Mouse (Mus musculus): ENCODE data around the gene Fstl1. TPM values are rescaled to one million over a fixed set of nuclear protein-coding genes. Genes with fewer than 3 reads are reported as not detected.

Gene Fstl1
- polyA plus RNA-seq, 2 experiments = 9.9 to 15.4 TPM

DNA sequence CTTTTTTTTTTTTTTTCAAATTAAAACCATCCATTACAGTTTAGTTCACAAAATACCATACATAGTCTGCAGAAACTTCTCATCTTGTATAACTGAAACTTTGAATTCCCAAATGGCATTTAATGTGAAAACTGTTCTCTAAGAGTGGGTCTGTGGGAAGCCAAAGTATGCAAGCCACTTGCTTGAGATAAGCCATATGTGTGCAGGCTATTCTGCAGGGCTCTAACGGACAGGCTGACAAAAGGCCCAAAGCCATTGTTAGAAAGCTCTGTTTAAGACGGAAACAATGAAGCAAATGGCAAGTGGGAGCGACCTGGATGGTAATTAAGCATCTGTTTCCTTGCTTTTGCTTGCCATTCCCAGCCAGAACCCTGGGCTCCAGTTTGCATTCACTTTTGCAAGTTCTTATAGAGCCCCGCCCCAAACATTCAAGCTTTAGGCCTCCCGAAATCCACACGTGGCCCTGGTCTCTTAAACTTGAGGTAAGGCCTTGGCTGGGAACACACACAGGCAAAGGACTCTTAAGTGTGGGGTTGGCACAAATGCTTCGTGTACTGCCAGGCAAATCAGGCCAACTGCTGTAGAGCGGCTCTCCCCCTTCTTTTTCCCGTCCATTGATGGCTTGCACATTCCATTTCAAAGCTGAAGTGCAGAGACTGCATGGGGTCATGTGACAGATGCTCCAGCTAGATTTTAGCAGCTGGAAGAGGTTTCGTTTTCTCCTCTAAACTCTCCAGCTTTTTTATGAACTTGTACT lies 32.4 kb downstream of the Fstl1 start:
- Histone ChIP-seq H3K36me3 (replicated peaks; ENCODE audit: control insufficient read depth, insufficient read depth, low read depth) (no peaks in the 10 kb centered on the region), H3K9ac (replicated peaks) (no peak overlapping the region), H3K27me3 (ENCODE audit: control insufficient read depth, insufficient read depth, low read length) (no peaks in the 10 kb centered on the region), H3K4me3 (ENCODE audit: insufficient read depth in 1 of 2, low read depth in 2 of 2, low read length in 2 of 2) (no peak overlapping the region), H3K4me1 (replicated peaks; ENCODE audit: control insufficient read depth in 2 of 2, insufficient read depth in 2 of 2, low read length in 1 of 2) (peaks cover 0 to 7% of the 10 kb centered on the region in 2 experiments; a peak in 2 of 4 replicates), H3K9me3 (ENCODE audit: control insufficient read depth, low read length) (no peaks in the 10 kb centered on the region), H3K27ac (no peak overlapping the region), H3K4me2 (ENCODE audit: low read depth) (no peak overlapping the region)
- ATAC-seq (ENCODE audit: insufficient read depth) (no peak), DNase-seq (ENCODE audit: low read depth in 3 of 3, low spot score in 3 of 3) (no peak)
- TF ChIP-seq EP300 (IDR thresholded peaks at IDR 0.05; ENCODE audit: low read depth) (no peak), CTCF (IDR thresholded peaks at IDR 0.05; ENCODE audit: low read depth) (no peak)
- WGBS (ENCODE audit: insufficient replicate concordance) = 49% methylated on average over 10 of the region's 10 CpGs

DNA sequence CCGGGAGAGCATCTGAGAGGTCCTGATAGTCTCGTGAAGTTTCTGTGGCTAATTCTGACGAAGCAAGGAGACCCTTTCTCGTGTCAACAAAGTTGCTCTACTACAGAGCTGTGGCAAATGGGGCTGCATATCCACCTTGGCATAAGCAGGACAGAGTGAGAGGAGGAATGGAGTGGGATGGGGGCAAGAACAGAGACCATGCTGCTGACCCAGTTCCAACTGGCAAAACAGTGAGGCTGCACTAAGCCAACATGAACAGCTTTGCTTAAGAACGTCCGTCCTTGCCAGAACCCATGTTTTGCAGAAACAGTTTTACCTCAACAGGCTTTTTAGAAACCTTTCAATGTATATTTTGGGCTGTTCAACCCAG lies 32.9 kb downstream of the Fstl1 start:
- H3K27me3 ChIP-seq (ENCODE audit: control insufficient read depth, insufficient read depth, low read length) = no peaks in the 10 kb centered on the region
- H3K4me2 ChIP-seq (ENCODE audit: low read depth) = no peak overlapping the region
- 68% methylated on average over 6 of the region's 6 CpGs for WGBS (ENCODE audit: insufficient replicate concordance)
- ATAC-seq (ENCODE audit: insufficient read depth) (no peak), DNase-seq (ENCODE audit: low read depth in 3 of 3, low spot score in 3 of 3) (no peak)
- H3K4me1 ChIP-seq (replicated peaks; ENCODE audit: control insufficient read depth in 2 of 2, insufficient read depth in 2 of 2, low read length in 1 of 2) = peaks cover 0 to 10% of the 10 kb centered on the region in 2 experiments; a peak in 2 of 4 replicates
- H3K27ac ChIP-seq = no peak overlapping the region
- H3K4me3 ChIP-seq (ENCODE audit: insufficient read depth in 1 of 2, low read depth in 2 of 2, low read length in 2 of 2) = no peak overlapping the region
- no peaks in the 10 kb centered on the region for H3K9me3 ChIP-seq (ENCODE audit: control insufficient read depth, low read length)
- TF ChIP-seq EP300 (IDR thresholded peaks at IDR 0.05; ENCODE audit: low read depth) (no peak), CTCF (IDR thresholded peaks at IDR 0.05; ENCODE audit: low read depth) (no peak)
- H3K36me3 ChIP-seq (replicated peaks; ENCODE audit: control insufficient read depth, insufficient read depth, low read depth) = no peaks in the 10 kb centered on the region
- no peak overlapping the region for H3K9ac ChIP-seq (replicated peaks)

DNA sequence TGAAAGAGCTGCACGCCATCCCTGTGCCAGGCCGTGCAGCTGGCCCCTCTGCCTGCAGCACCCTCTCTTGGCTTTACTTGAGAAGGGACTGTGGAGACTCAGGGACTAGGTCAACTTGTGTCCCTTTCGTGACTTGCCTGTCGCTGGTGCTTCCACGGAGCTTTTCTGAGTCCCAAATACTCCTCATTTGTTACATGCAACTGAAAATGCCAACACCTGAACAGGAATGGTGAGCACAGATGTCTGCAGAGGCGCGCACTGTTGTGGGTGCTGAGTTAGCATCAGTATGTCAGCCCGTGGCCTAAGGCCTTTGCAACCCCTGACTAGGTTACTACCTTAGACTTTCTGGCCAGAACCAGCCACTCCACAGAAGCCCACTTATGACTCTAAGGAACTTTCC lies 35.2 kb downstream of the Fstl1 start:
- 74% methylated on average over 8 of the region's 8 CpGs for WGBS (ENCODE audit: insufficient replicate concordance)
- Histone ChIP-seq H3K9ac (replicated peaks) (no peak overlapping the region), H3K9me3 (ENCODE audit: control insufficient read depth, low read length) (no peaks in the 10 kb centered on the region), H3K27ac (no peak overlapping the region), H3K4me2 (ENCODE audit: low read depth) (no peak overlapping the region), H3K27me3 (ENCODE audit: control insufficient read depth, insufficient read depth, low read length) (no peaks in the 10 kb centered on the region), H3K4me1 (replicated peaks; ENCODE audit: control insufficient read depth in 2 of 2, insufficient read depth in 2 of 2, low read length in 1 of 2) (peaks cover 0 to 13% of the 10 kb centered on the region in 2 experiments; a peak in 2 of 4 replicates), H3K36me3 (replicated peaks; ENCODE audit: control insufficient read depth, insufficient read depth, low read depth) (no peaks in the 10 kb centered on the region), H3K4me3 (ENCODE audit: insufficient read depth in 1 of 2, low read depth in 2 of 2, low read length in 2 of 2) (no peak overlapping the region)
- TF ChIP-seq CTCF (IDR thresholded peaks at IDR 0.05; ENCODE audit: low read depth) (no peak), EP300 (IDR thresholded peaks at IDR 0.05; ENCODE audit: low read depth) (no peak)
- no peak for DNase-seq (ENCODE audit: low read depth in 3 of 3, low spot score in 3 of 3)
- no peak for ATAC-seq (ENCODE audit: insufficient read depth)

DNA sequence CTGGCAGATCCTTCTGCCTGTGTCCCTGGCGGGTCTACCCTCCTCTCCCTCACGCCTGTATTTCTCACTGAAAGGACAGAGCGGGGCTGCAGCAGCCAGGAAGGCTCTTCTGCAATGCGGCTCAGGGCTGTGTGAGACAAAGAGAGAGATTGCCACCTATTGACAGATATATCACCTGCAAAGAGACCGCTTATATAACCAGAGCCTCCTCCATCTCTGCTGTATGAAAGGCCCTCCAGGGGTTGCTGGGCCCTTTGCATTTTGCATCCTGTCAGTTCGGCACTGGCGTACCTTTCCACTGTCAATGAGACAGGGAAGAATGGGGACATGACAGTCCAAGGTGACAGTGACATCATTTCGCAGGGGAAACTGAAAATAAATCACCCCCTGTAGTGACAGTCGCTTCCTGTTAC lies 35.8 kb downstream of the Fstl1 start:
- no peaks in the 10 kb centered on the region for H3K36me3 ChIP-seq (replicated peaks; ENCODE audit: control insufficient read depth, insufficient read depth, low read depth)
- H3K4me1 ChIP-seq (replicated peaks; ENCODE audit: control insufficient read depth in 2 of 2, insufficient read depth in 2 of 2, low read length in 1 of 2) = peaks cover 0 to 13% of the 10 kb centered on the region in 2 experiments; a peak in 2 of 4 replicates
- H3K9ac ChIP-seq (replicated peaks) = no peak overlapping the region
- WGBS (ENCODE audit: insufficient replicate concordance) = 40% methylated on average over 9 of the region's 9 CpGs
- TF ChIP-seq EP300 (IDR thresholded peaks at IDR 0.05; ENCODE audit: low read depth) = no peak
- peak; percentile 40 for TF ChIP-seq CTCF (IDR thresholded peaks at IDR 0.05; ENCODE audit: low read depth)
- DNase-seq (ENCODE audit: low read depth in 3 of 3, low spot score in 3 of 3) (no peak), ATAC-seq (ENCODE audit: insufficient read depth) (no peak)
- H3K4me2 ChIP-seq (ENCODE audit: low read depth) = no peak overlapping the region
- H3K27ac ChIP-seq = no peak overlapping the region
- no peaks in the 10 kb centered on the region for H3K9me3 ChIP-seq (ENCODE audit: control insufficient read depth, low read length)
- H3K27me3 ChIP-seq (ENCODE audit: control insufficient read depth, insufficient read depth, low read length) = no peaks in the 10 kb centered on the region
- H3K4me3 ChIP-seq (ENCODE audit: insufficient read depth in 1 of 2, low read depth in 2 of 2, low read length in 2 of 2) = no peak overlapping the region

DNA sequence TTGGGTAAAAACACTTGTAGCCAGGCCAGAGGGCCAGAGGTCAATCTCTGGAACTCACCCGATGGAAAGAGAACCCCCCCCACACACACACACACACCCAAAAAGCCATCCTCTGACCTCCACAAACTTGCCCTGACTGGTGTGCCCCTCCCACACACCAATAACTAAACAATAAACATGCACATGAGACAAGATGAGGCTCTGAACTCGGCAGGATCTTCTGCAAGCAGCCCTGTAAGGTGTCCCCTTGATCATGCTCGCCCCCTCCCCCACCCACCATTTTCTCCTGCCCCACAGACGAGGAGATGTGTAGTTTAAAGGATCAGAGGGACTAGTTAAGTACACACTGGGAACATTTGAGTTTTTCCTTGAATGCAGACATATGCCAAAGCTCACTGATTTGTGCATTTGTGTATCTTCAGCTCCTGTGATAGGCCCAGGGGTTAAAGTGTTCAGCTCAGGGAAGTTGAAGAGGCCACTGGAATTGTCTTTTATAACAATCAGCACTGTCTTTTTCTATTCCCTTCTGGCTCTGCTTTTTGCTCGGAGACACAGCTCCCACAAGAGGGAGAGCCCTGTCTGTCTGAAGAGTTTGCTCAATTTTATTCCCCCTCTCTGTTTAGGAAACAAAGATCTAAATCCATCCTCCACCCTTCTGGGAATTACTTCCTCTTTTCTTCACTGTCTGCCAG lies 37.2 kb downstream of the Fstl1 start:
- 31% methylated on average over 5 of the region's 5 CpGs for WGBS (ENCODE audit: insufficient replicate concordance)
- no peak overlapping the region for H3K27ac ChIP-seq
- no peak for ATAC-seq (ENCODE audit: insufficient read depth)

More for the DNA sequence above, 37.2 kb downstream of the Fstl1 start:
- no peaks in the 10 kb centered on the region for H3K36me3 ChIP-seq (replicated peaks; ENCODE audit: control insufficient read depth, insufficient read depth, low read depth)
- H3K4me1 ChIP-seq (replicated peaks; ENCODE audit: control insufficient read depth in 2 of 2, insufficient read depth in 2 of 2, low read length in 1 of 2) = peaks cover 0 to 13% of the 10 kb centered on the region in 2 experiments; a peak in 2 of 4 replicates
- DNase-seq (ENCODE audit: low read depth in 3 of 3, low spot score in 3 of 3) = no peak
- no peak for TF ChIP-seq EP300 (IDR thresholded peaks at IDR 0.05; ENCODE audit: low read depth)
- H3K4me2 ChIP-seq (ENCODE audit: low read depth) = peak overlapping the region; percentile 34
- H3K9ac ChIP-seq (replicated peaks) = no peak overlapping the region
- no peaks in the 10 kb centered on the region for H3K9me3 ChIP-seq (ENCODE audit: control insufficient read depth, low read length)
- no peak overlapping the region for H3K4me3 ChIP-seq (ENCODE audit: insufficient read depth in 1 of 2, low read depth in 2 of 2, low read length in 2 of 2)
- no peaks in the 10 kb centered on the region for H3K27me3 ChIP-seq (ENCODE audit: control insufficient read depth, insufficient read depth, low read length)
